17 mouse cellular contexts compared by ENCODE assay signal in the genomic region with DNA sequence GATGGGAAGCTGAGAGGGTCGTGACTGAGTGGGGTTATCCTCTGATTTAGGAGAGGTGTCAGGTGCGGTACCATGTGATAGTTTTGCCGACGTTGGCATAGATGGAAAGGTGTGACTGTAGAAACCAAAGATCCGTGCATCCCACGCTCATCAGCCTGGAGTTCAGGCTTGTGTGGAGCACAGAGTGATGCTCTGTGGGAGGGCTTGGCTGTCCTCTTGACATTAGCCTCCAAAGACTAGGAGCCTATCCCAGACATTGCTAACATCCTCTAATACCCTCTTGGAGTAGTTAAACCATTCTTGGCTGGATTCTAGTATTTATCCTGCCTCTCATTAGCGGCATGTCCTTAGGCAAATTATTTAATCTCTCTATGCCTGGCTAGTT. TPM values are rescaled to one million over a fixed set of nuclear protein-coding genes. Genes with fewer than 3 reads are reported as not detected.
DNase-seq lines count a peak whose midpoint lies in the region; ATAC-seq and TF ChIP-seq lines count a peak whose summit lies in the region.
"Had no signal": no experiment of that assay in that cellular context is flagged by ENCODE, and none has a peak within 500 bp of the region (broad histone marks: within the 10 kb centered on the region; RNA-seq: fewer than 3 reads in every experiment).

No protein-coding gene starts in this region.

- H3K4me3 ChIP-seq in embryonic facial prominence, embryonic 14.5 days (ENCODE audit: low read depth, low read length): no peak overlapping the region
- H3K4me3 ChIP-seq in embryonic facial prominence, embryonic 10.5 days: no peak overlapping the region
- H3K4me3 ChIP-seq in layer of hippocampus, adult 2 months: no peak overlapping the region
- H3K4me3 ChIP-seq in hindbrain, embryonic 16.5 days (ENCODE audit: low read length): no peak overlapping the region
- H3K4me3 ChIP-seq: erythroblast, embryonic 14.5 days; heart, embryonic 13.5 days; limb, embryonic 13.5 days had no signal

- no peak for TF ChIP-seq POLR2A in brain, embryonic 14.5 days (IDR thresholded peaks at IDR 0.05; ENCODE audit: borderline replicate concordance, extremely low read depth, insufficient read depth, insufficient read length, poor library complexity, severe bottlenecking)

- WGBS in embryonic facial prominence, embryonic 14.5 days: 84% methylated on average over 7 of the region's 7 CpGs
- WGBS in embryonic facial prominence, embryonic 10.5 days: 93% methylated on average over 7 of the region's 7 CpGs
- whole genome bisulfite sequencing in hindbrain, embryonic 16.5 days: 64% methylated on average over 7 of the region's 7 CpGs

- H3K4me2 ChIP-seq in embryonic facial prominence, embryonic 14.5 days (ENCODE audit: low read depth, low read length): no peak overlapping the region
- peak overlapping the region; percentile 9; the same call in 1 of the 2 replicates for H3K4me2 ChIP-seq in hindbrain, embryonic 16.5 days (ENCODE audit: low read length)
- H3K4me2 ChIP-seq: heart, embryonic 13.5 days; limb, embryonic 13.5 days had no signal

- H3K9me3 ChIP-seq in embryonic facial prominence, embryonic 14.5 days (ENCODE audit: control insufficient read depth, low read length): no peaks in the 10 kb centered on the region
- H3K9me3 ChIP-seq in embryonic facial prominence, embryonic 10.5 days: no peaks in the 10 kb centered on the region
- H3K9me3 ChIP-seq in hindbrain, embryonic 16.5 days (ENCODE audit: control insufficient read depth, low read length): no peaks in the 10 kb centered on the region
- H3K9me3 ChIP-seq: heart, embryonic 13.5 days; limb, embryonic 13.5 days had no signal

- no peaks in the 10 kb centered on the region for H3K36me3 ChIP-seq in embryonic facial prominence, embryonic 14.5 days (ENCODE audit: control insufficient read depth, insufficient read depth, low read length)
- peaks cover 4% of the 10 kb centered on the region; the same call in 1 of the 2 replicates for H3K36me3 ChIP-seq in embryonic facial prominence, embryonic 10.5 days (replicated peaks)
- H3K36me3 ChIP-seq in hindbrain, embryonic 16.5 days (ENCODE audit: control insufficient read depth, insufficient read depth, low read length): no peaks in the 10 kb centered on the region
- H3K36me3 ChIP-seq: heart, embryonic 13.5 days; limb, embryonic 13.5 days had no signal

- no peaks in the 10 kb centered on the region for H3K27me3 ChIP-seq in embryonic facial prominence, embryonic 14.5 days (replicated peaks; ENCODE audit: control insufficient read depth, insufficient read depth, low read length)
- H3K27me3 ChIP-seq in embryonic facial prominence, embryonic 10.5 days (replicated peaks; ENCODE audit: low read depth, poor library complexity, severe bottlenecking): no peaks in the 10 kb centered on the region
- H3K27me3 ChIP-seq in hindbrain, embryonic 16.5 days (replicated peaks; ENCODE audit: control insufficient read depth, insufficient read depth, low read length): no peaks in the 10 kb centered on the region
- H3K27me3 ChIP-seq: heart, embryonic 13.5 days; limb, embryonic 13.5 days had no signal

- peaks cover 21% of the 10 kb centered on the region for H3K4me1 ChIP-seq in embryonic facial prominence, embryonic 14.5 days (ENCODE audit: control insufficient read depth, insufficient read depth, low read length)
- peaks cover 50% of the 10 kb centered on the region for H3K4me1 ChIP-seq in embryonic facial prominence, embryonic 10.5 days
- peaks cover 16% of the 10 kb centered on the region for H3K4me1 ChIP-seq in hindbrain, embryonic 16.5 days (ENCODE audit: control insufficient read depth, insufficient read depth, low read depth, low read length)

- no peak overlapping the region for H3K27ac ChIP-seq in embryonic facial prominence, embryonic 14.5 days (replicated peaks; ENCODE audit: low read depth, low read length)
- H3K27ac ChIP-seq in embryonic facial prominence, embryonic 10.5 days (replicated peaks): no peak overlapping the region
- H3K27ac ChIP-seq in layer of hippocampus, adult 2 months: peak overlapping the region; percentile 59; the same call in 1 of the 2 replicates
- H3K27ac ChIP-seq in hindbrain, embryonic 16.5 days (ENCODE audit: low read depth, low read length): peak overlapping the region; percentile 55; the same call in 1 of the 2 replicates
- H3K27ac ChIP-seq: heart, embryonic 13.5 days; kidney, postnatal 0 days; limb, embryonic 13.5 days; liver, embryonic 14.5 days had no signal

- no peak overlapping the region for H3K9ac ChIP-seq in embryonic facial prominence, embryonic 14.5 days (ENCODE audit: low read depth, low read length)
- no peak overlapping the region for H3K9ac ChIP-seq in hindbrain, embryonic 16.5 days (ENCODE audit: low read depth, low read length)
- H3K9ac ChIP-seq: heart, embryonic 13.5 days; limb, embryonic 13.5 days; liver, embryonic 14.5 days had no signal

- peak; percentile 17; the same call in 1 of the 2 replicates for ATAC-seq in embryonic facial prominence, embryonic 14.5 days (ENCODE audit: low read depth)
- peak; percentile 44 for ATAC-seq in hindbrain, embryonic 16.5 days
- ATAC-seq: intestine, embryonic 16.5 days had no signal

- no peak for TF ChIP-seq CTCF in layer of hippocampus, adult 2 months (conservative IDR thresholded peaks at IDR 0.05)
- TF ChIP-seq CTCF in brain, embryonic 14.5 days (IDR thresholded peaks at IDR 0.05; ENCODE audit: borderline replicate concordance, extremely low read depth, insufficient read depth, insufficient read length): no peak

- no peak for DNase-seq in embryonic facial prominence, embryonic 14.5 days (ENCODE audit: low spot score)
- DNase-seq in embryonic facial prominence, embryonic 10.5 days (ENCODE audit: low spot score): no peak
- DNase-seq in layer of hippocampus, adult 2 months (ENCODE audit: low spot score in 2 of 2): no peak
- no peak for DNase-seq in layer of hippocampus, adult 11-12 months (ENCODE audit: low spot score)
- peak; percentile 71 for DNase-seq in brain, embryonic 14.5 days (ENCODE audit: low read depth)
- DNase-seq in kidney, adult 11 months: no peak
- DNase-seq: adrenal gland, adult 8-10 months; B cell, adult 2 months; heart, postnatal 36 days; thymus, postnatal 4 days had no signal

RNA-seq across cellular contexts. Expression of gene Tspan5, which starts 42.6 kb away (rescaled TPM):
- 38.7 and 40.6 TPM in 2 replicates for polyA plus RNA-seq in embryonic facial prominence, embryonic 14.5 days (2014; fragmentation: Nextera tagmentation; extraction: Ambion mirVana)
- polyA plus RNA-seq in embryonic facial prominence, embryonic 10.5 days (2016; fragmentation: Nextera tagmentation; extraction: Ambion mirVana): 20.9 and 22.0 TPM in 2 replicates
- total RNA-seq in layer of hippocampus, adult 2 months (2021): 100 to 1,000 TPM; 199 to 202 TPM
- polyA plus RNA-seq in brain, embryonic 14.5 days (2012; rRNA removed): 97.1 and 109 TPM in 2 replicates
- 86.9 and 93.7 TPM in 2 replicates for polyA plus RNA-seq in hindbrain, embryonic 16.5 days (2015; fragmentation: Nextera tagmentation; extraction: Ambion mirVana)

Comparison
In these comparisons a context has a peak if more than half of its experiments do, and no peak if none do; other contexts are left out.
1. H3K27ac ChIP-seq: peak in layer of hippocampus, adult 2 months (single experiment) and hindbrain, embryonic 16.5 days (single experiment); none in embryonic facial prominence, embryonic 14.5 days (single experiment) and embryonic facial prominence, embryonic 10.5 days (single experiment).